Mouse (Mus musculus): Measurements from ENCODE around the gene Ccdc42.

Ccdc42 gene

GRCm38 (mm10) chr11:68586721-68587120 is at the start of gene Ccdc42:
Gene Ccdc42, plus strand, starts transcription at chr11:68587021.
- no peak for DNase-seq (ENCODE audit: low read depth)

- DNase-seq (ENCODE audit: low read depth) = no peak
These were observed 47.2 kb upstream of the Ccdc42 start for GRCm38 (mm10) chr11:68539621-68540020.

GRCm38 (mm10) chr11:68544554-68544953 is 42.3 kb upstream of the Ccdc42 start:
- DNase-seq (ENCODE audit: low read depth) = no peak

GRCm38 (mm10) chr11:68545172-68545571 is 41.6 kb upstream of the Ccdc42 start:
- no peak for DNase-seq (ENCODE audit: low read depth)

GRCm38 (mm10) chr11:68545682-68546222 is 41.1 kb upstream of the Ccdc42 start:
- DNase-seq (ENCODE audit: low read depth) = peak; percentile 31

GRCm38 (mm10) chr11:68547484-68547883 is 39.3 kb upstream of the Ccdc42 start:
- no peak for DNase-seq (ENCODE audit: low read depth)

- DNase-seq (ENCODE audit: low read depth) = peak; percentile 70
These were observed 37.2 kb upstream of the Ccdc42 start for GRCm38 (mm10) chr11:68549597-68549996.

GRCm38 (mm10) chr11:68550358-68550757 is 36.5 kb upstream of the Ccdc42 start:
- DNase-seq (ENCODE audit: low read depth) = no peak

GRCm38 (mm10) chr11:68553981-68554471 is 32.8 kb upstream of the Ccdc42 start:
- DNase-seq (ENCODE audit: low read depth) = peak; percentile 51

- no peak for DNase-seq (ENCODE audit: low read depth)
These were observed 30.8 kb upstream of the Ccdc42 start, which contains the start of gene Mfsd6l for GRCm38 (mm10) chr11:68555918-68556584. Gene Mfsd6l, plus strand, starts transcription at chr11:68556186.

- peak; percentile 37 for DNase-seq (ENCODE audit: low read depth)
These were observed 27.3 kb upstream of the Ccdc42 start for GRCm38 (mm10) chr11:68559546-68559945.

GRCm38 (mm10) chr11:68561957-68562950 is 24.6 kb upstream of the Ccdc42 start:
- no peak for DNase-seq (ENCODE audit: low read depth)

- DNase-seq (ENCODE audit: low read depth) = no peak
These were observed 22.3 kb upstream of the Ccdc42 start for GRCm38 (mm10) chr11:68564356-68565031.

GRCm38 (mm10) chr11:68565032-68565429 is 21.8 kb upstream of the Ccdc42 start:
- DNase-seq (ENCODE audit: low read depth) = no peak

GRCm38 (mm10) chr11:68566447-68567059 is 20.3 kb upstream of the Ccdc42 start:
- peak; percentile 66 for DNase-seq (ENCODE audit: low read depth)

- no peak for DNase-seq (ENCODE audit: low read depth)
These were observed 16.0 kb upstream of the Ccdc42 start for GRCm38 (mm10) chr11:68570861-68571260.

- DNase-seq (ENCODE audit: low read depth) = no peak
These were observed 9.7 kb upstream of the Ccdc42 start for GRCm38 (mm10) chr11:68577076-68577475.

- no peak for DNase-seq (ENCODE audit: low read depth)
These were observed 7.3 kb upstream of the Ccdc42 start for GRCm38 (mm10) chr11:68579462-68579881.

GRCm38 (mm10) chr11:68580566-68580965 is 6.3 kb upstream of the Ccdc42 start:
- no peak for DNase-seq (ENCODE audit: low read depth)

- DNase-seq (ENCODE audit: low read depth) = no peak
These were observed 3.6 kb upstream of the Ccdc42 start for GRCm38 (mm10) chr11:68583225-68583624.

- DNase-seq (ENCODE audit: low read depth) = no peak
These were observed 2.8 kb upstream of the Ccdc42 start for GRCm38 (mm10) chr11:68583906-68584480.
